Mouse (Mus musculus): ENCODE measurements around the gene Efemp1. TPM values are rescaled to one million over a fixed set of nuclear protein-coding genes. Genes with fewer than 3 reads are reported as not detected.
A peak's percentile ranks its signal among the peaks of the same experiment; 100 is the strongest.

The Efemp1 gene
- polyA plus RNA-seq (2012; fragmentation: generic; extraction: Trizol): 0.07 TPM
- long read RNA-seq, experiment 1, partial matches to known transcripts: 0 of 1 reads
- long read RNA-seq, experiment 1, other reads (novel, unspliced or antisense): 1 of 1 reads
- long read RNA-seq, experiment 2: 0 reads

GRCm38 (mm10) chr11:28853102-28853800 lies at the start of gene Efemp1:
TSS of gene Efemp1 (plus strand) at chr11:28853204.
- Histone ChIP-seq H3K36me3 (ENCODE audit: control insufficient read depth, insufficient read depth) (no peaks in the 10 kb centered on the region), H3K4me3 (ENCODE audit: insufficient read depth, poor library complexity, severe bottlenecking) (no peak within 1 kb of the TSS), H3K27me3 (ENCODE audit: control insufficient read depth, insufficient read depth, insufficient read length) (no peaks in the 10 kb centered on the region), H3K79me2 (ENCODE audit: control insufficient read depth, insufficient read depth) (no peaks in the 10 kb centered on the region), H3ac (ENCODE audit: control insufficient read depth, insufficient read length, low read depth) (no peak within 1 kb of the TSS), H3K79me3 (ENCODE audit: low read depth) (no peaks in the 10 kb centered on the region)
- TF ChIP-seq FOSL1 (IDR thresholded peaks at IDR 0.05; ENCODE audit: insufficient read depth, low read length, poor library complexity, severe bottlenecking) (no peak), MYOD1 (IDR thresholded peaks at IDR 0.05; ENCODE audit: control insufficient read depth, insufficient read length, low read depth) (no peak)

GRCm38 (mm10) chr11:28808685-28809084 lies 44.3 kb upstream of the Efemp1 start:
- no peaks in the 10 kb centered on the region for H3K36me3 ChIP-seq (ENCODE audit: control insufficient read depth, insufficient read depth)
- no peak overlapping the region for H3K4me3 ChIP-seq (ENCODE audit: insufficient read depth, poor library complexity, severe bottlenecking)
- no peaks in the 10 kb centered on the region for H3K79me2 ChIP-seq (ENCODE audit: control insufficient read depth, insufficient read depth)
- no peaks in the 10 kb centered on the region for H3K27me3 ChIP-seq (ENCODE audit: control insufficient read depth, insufficient read depth, insufficient read length)
- TF ChIP-seq MYOG (IDR thresholded peaks at IDR 0.05; ENCODE audit: control insufficient read depth, extremely low read depth, insufficient read length) (no peak), USF1 (IDR thresholded peaks at IDR 0.05; ENCODE audit: low read depth) (no peak), MAX (IDR thresholded peaks at IDR 0.05) (no peak), FOSL1 (IDR thresholded peaks at IDR 0.05; ENCODE audit: insufficient read depth, low read length, poor library complexity, severe bottlenecking) (no peak), CEBPB (IDR thresholded peaks at IDR 0.05; ENCODE audit: low read depth) (peak; percentile 66), CTCF (IDR thresholded peaks at IDR 0.05; ENCODE audit: control insufficient read depth, insufficient read depth, insufficient read length) (no peak), MYOD1 (IDR thresholded peaks at IDR 0.05; ENCODE audit: control insufficient read depth, insufficient read length, low read depth) (no peak)
- H3K79me3 ChIP-seq (ENCODE audit: low read depth): no peaks in the 10 kb centered on the region
- no peak overlapping the region for H3ac ChIP-seq (ENCODE audit: control insufficient read depth, insufficient read length, low read depth)

GRCm38 (mm10) chr11:28811874-28812273 lies 41.1 kb upstream of the Efemp1 start:
- H3K36me3 ChIP-seq (ENCODE audit: control insufficient read depth, insufficient read depth): no peaks in the 10 kb centered on the region
- H3K79me3 ChIP-seq (ENCODE audit: low read depth): no peaks in the 10 kb centered on the region
- H3K79me2 ChIP-seq (ENCODE audit: control insufficient read depth, insufficient read depth): no peaks in the 10 kb centered on the region
- no peak overlapping the region for H3ac ChIP-seq (ENCODE audit: control insufficient read depth, insufficient read length, low read depth)
- H3K4me3 ChIP-seq (ENCODE audit: insufficient read depth, poor library complexity, severe bottlenecking): no peak overlapping the region
- TF ChIP-seq CEBPB (IDR thresholded peaks at IDR 0.05; ENCODE audit: low read depth) (no peak), MAX (IDR thresholded peaks at IDR 0.05) (no peak), MYOG (IDR thresholded peaks at IDR 0.05; ENCODE audit: control insufficient read depth, extremely low read depth, insufficient read length) (no peak)
- H3K27me3 ChIP-seq (ENCODE audit: control insufficient read depth, insufficient read depth, insufficient read length): no peaks in the 10 kb centered on the region

- H3K27me3 ChIP-seq (ENCODE audit: control insufficient read depth, insufficient read depth, insufficient read length): no peaks in the 10 kb centered on the region
- H3K79me2 ChIP-seq (ENCODE audit: control insufficient read depth, insufficient read depth): no peaks in the 10 kb centered on the region
- TF ChIP-seq MYOG (IDR thresholded peaks at IDR 0.05; ENCODE audit: control insufficient read depth, extremely low read depth, insufficient read length): no peak
- TF ChIP-seq CEBPB (IDR thresholded peaks at IDR 0.05; ENCODE audit: low read depth): no peak
- TF ChIP-seq MAX (IDR thresholded peaks at IDR 0.05): no peak
- TF ChIP-seq FOSL1 (IDR thresholded peaks at IDR 0.05; ENCODE audit: insufficient read depth, low read length, poor library complexity, severe bottlenecking): no peak
- no peak for TF ChIP-seq MYOD1 (IDR thresholded peaks at IDR 0.05; ENCODE audit: control insufficient read depth, insufficient read length, low read depth)
- H3K36me3 ChIP-seq (ENCODE audit: control insufficient read depth, insufficient read depth): no peaks in the 10 kb centered on the region
- H3K4me3 ChIP-seq (ENCODE audit: insufficient read depth, poor library complexity, severe bottlenecking): no peak overlapping the region
- H3K79me3 ChIP-seq (ENCODE audit: low read depth): no peaks in the 10 kb centered on the region
- H3ac ChIP-seq (ENCODE audit: control insufficient read depth, insufficient read length, low read depth): no peak overlapping the region
Observed at GRCm38 (mm10) chr11:28812564-28812963, 40.4 kb upstream of the Efemp1 start.

- Histone ChIP-seq H3K79me3 (ENCODE audit: low read depth) (no peaks in the 10 kb centered on the region), H3ac (ENCODE audit: control insufficient read depth, insufficient read length, low read depth) (no peak overlapping the region), H3K4me3 (ENCODE audit: insufficient read depth, poor library complexity, severe bottlenecking) (no peak overlapping the region), H3K79me2 (ENCODE audit: control insufficient read depth, insufficient read depth) (no peaks in the 10 kb centered on the region), H3K36me3 (ENCODE audit: control insufficient read depth, insufficient read depth) (no peaks in the 10 kb centered on the region), H3K27me3 (ENCODE audit: control insufficient read depth, insufficient read depth, insufficient read length) (no peaks in the 10 kb centered on the region)
- TF ChIP-seq USF1 (IDR thresholded peaks at IDR 0.05; ENCODE audit: low read depth) (no peak), MYOG (IDR thresholded peaks at IDR 0.05; ENCODE audit: control insufficient read depth, extremely low read depth, insufficient read length) (no peak), MAX (IDR thresholded peaks at IDR 0.05) (no peak), CEBPB (IDR thresholded peaks at IDR 0.05; ENCODE audit: low read depth) (no peak), FOSL1 (IDR thresholded peaks at IDR 0.05; ENCODE audit: insufficient read depth, low read length, poor library complexity, severe bottlenecking) (no peak), MYOD1 (IDR thresholded peaks at IDR 0.05; ENCODE audit: control insufficient read depth, insufficient read length, low read depth) (no peak), CTCF (IDR thresholded peaks at IDR 0.05; ENCODE audit: control insufficient read depth, insufficient read depth, insufficient read length) (no peak)
Observed at GRCm38 (mm10) chr11:28817405-28817804, 35.6 kb upstream of the Efemp1 start.

- H3K4me3 ChIP-seq (ENCODE audit: insufficient read depth, poor library complexity, severe bottlenecking): no peak overlapping the region
- no peaks in the 10 kb centered on the region for H3K79me2 ChIP-seq (ENCODE audit: control insufficient read depth, insufficient read depth)
- H3K27me3 ChIP-seq (ENCODE audit: control insufficient read depth, insufficient read depth, insufficient read length): no peaks in the 10 kb centered on the region
- peak; percentile 25 for TF ChIP-seq USF1 (IDR thresholded peaks at IDR 0.05; ENCODE audit: low read depth)
- TF ChIP-seq MYOG (IDR thresholded peaks at IDR 0.05; ENCODE audit: control insufficient read depth, extremely low read depth, insufficient read length): no peak
- peak; percentile 29 for TF ChIP-seq MAX (IDR thresholded peaks at IDR 0.05)
- no peak overlapping the region for H3ac ChIP-seq (ENCODE audit: control insufficient read depth, insufficient read length, low read depth)
- no peaks in the 10 kb centered on the region for H3K79me3 ChIP-seq (ENCODE audit: low read depth)
- no peaks in the 10 kb centered on the region for H3K36me3 ChIP-seq (ENCODE audit: control insufficient read depth, insufficient read depth)
Observed at GRCm38 (mm10) chr11:28826950-28827349, 26.1 kb upstream of the Efemp1 start.

Measured in C2C12 (cell line).